Mouse (Mus musculus) forebrain, embryonic 13.5 days (tissue): ENCODE results near the gene Crlf3. TPM values are rescaled to one million over a fixed set of nuclear protein-coding genes. Genes with fewer than 3 reads are reported as not detected.
"Not testable (repeated sequence)": the region's sequence is repeated elsewhere in the genome, so short reads cannot be mapped to it uniquely, and the experiment has no call there.

Experiments used
- ATAC-seq: fragments of 200-750 bp; cut with Nextera tagmentation; 2 replicates; pipeline ENCODE4 v1.8.0; 2017
- H3K27ac ChIP-seq: fragments of 300-500 bp; sonication (generic); 2 replicates; pipeline ENCODE4 v1.5.1; 2015; ENCODE audit warnings: inconsistent platforms, mild to moderate bottlenecking, moderate library complexity
- H3K27me3 ChIP-seq: fragments of 300-500 bp; sonication (generic); 2 replicates; pipeline ENCODE4 v1.6.1; 2015; ENCODE audit warnings: mild to moderate bottlenecking, inconsistent platforms
- H3K36me3 ChIP-seq: fragments of 300-500 bp; sonication (generic); 2 replicates; pipeline ENCODE4 v1.6.1; 2015; ENCODE audit warnings: mild to moderate bottlenecking, inconsistent platforms; ENCODE audit not compliant: poor library complexity, severe bottlenecking
- H3K4me1 ChIP-seq: fragments of 300-500 bp; sonication (generic); 2 replicates; pipeline ENCODE4 v1.6.1; 2015; ENCODE audit warnings: inconsistent platforms
- H3K4me2 ChIP-seq: fragments of 300-500 bp; sonication (generic); 2 replicates; pipeline ENCODE4 v1.6.1; 2015; ENCODE audit warnings: inconsistent platforms, mild to moderate bottlenecking, moderate library complexity
- H3K4me3 ChIP-seq: fragments of 300-500 bp; sonication (generic); 2 replicates; pipeline ENCODE4 v1.5.1; 2015; ENCODE audit warnings: mild to moderate bottlenecking, inconsistent platforms
- H3K9ac ChIP-seq: fragments of 300-500 bp; sonication (generic); 2 replicates; pipeline ENCODE4 v1.6.1; 2015; ENCODE audit warnings: mild to moderate bottlenecking, inconsistent platforms
- H3K9me3 ChIP-seq: fragments of 300-500 bp; sonication (generic); replicated peaks from 2 replicates; pipeline ENCODE4 v1.6.1; 2016; ENCODE audit warnings: inconsistent platforms
- WGBS: fragments of 180-500 bp; shearing (Covaris S2); methylation state at CpG from one replicate; pipeline ENCODE4 v1.1.7; 2015; 5-methylcytosine and 5-hydroxymethylcytosine counted together
- polyA plus RNA-seq: library from polyadenylated mRNA; unstranded; fragments of >200 nt; fragmentation: Nextera tagmentation; extraction: Ambion mirVana; gene quantifications from 2 replicates; pipeline ENCODE4 v1.2.1, GENCODE M21; 2015

Crlf3 gene
- polyA plus RNA-seq, 1 experiment from 2014 or later, result 24.1 TPM

DNA sequence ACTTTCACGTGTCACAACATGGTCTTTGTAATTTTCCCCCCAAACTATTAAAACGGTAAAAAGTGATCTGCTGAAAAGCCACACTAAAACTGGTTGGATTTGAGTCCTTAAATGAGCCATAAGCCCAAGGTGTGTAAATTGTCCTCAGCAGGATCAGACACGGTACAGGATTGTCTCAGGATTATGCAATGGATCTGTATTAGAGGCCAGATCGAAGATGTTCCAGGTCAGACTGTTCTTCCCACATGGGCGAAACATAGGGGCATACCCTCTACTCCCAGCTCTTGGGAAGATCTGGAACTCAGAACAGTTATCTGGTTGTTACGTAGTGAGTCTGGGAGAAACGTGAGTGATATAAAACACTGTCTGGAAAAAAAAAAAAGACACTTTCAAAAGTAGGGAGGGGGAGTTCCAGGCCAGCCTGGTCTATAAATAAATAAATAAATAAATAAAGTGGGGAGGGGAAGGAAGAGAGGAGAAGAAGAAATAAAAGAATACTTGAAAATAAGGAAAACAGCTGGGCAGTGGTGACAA, 1.1 kb upstream of the Crlf3 start:
- Histone ChIP-seq H3K27me3 (no peaks in the 10 kb centered on the region), H3K4me2 (no peak overlapping the region; the same call in 1 of the 2 replicates), H3K9ac (no peak overlapping the region), H3K4me1 (peaks cover 16% of the 10 kb centered on the region), H3K36me3 (no peaks in the 10 kb centered on the region), H3K27ac (no peak overlapping the region), H3K4me3 (no peak overlapping the region), H3K9me3 (no peaks in the 10 kb centered on the region)
- 85% methylated on average over 7 of the region's 7 CpGs for WGBS
- ATAC-seq, result no peak

DNA sequence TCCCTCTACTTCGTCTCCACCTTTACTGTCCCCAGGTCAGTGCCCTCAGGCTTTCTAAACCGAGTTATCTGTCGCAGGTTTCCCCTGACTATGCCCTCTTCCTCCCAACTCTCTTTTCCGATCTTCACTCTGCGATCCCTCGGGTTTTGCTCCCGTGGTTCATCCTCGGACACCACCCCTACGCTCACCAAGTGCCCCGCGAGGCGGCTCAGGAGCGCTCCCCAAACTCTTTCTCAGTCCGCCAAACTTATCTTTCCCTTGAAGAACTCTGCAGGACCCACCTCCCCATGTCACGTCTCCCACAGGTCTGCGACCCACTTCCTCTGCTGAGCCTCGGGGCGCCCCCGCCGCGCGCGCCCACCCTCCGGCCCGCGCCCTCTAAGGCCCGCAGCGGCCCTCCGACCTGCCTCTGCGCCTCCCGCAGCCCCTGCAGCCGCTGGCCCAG, 388 bp downstream of the Crlf3 start:
- peaks cover 16% of the 10 kb centered on the region for H3K4me1 ChIP-seq
- H3K9me3 ChIP-seq, result no peaks in the 10 kb centered on the region
- no peaks in the 10 kb centered on the region for H3K36me3 ChIP-seq
- no peaks in the 10 kb centered on the region for H3K27me3 ChIP-seq
- peak overlapping the region; percentile 82 for H3K4me2 ChIP-seq
- peak overlapping the region; percentile 83 for H3K27ac ChIP-seq
- under 1% methylated on average over 32 of the region's 32 CpGs for WGBS
- peak overlapping the region; percentile 90 for H3K4me3 ChIP-seq
- H3K9ac ChIP-seq, result peak overlapping the region; percentile 94
- ATAC-seq, result no peak; the same call in 1 of the 2 replicates

DNA sequence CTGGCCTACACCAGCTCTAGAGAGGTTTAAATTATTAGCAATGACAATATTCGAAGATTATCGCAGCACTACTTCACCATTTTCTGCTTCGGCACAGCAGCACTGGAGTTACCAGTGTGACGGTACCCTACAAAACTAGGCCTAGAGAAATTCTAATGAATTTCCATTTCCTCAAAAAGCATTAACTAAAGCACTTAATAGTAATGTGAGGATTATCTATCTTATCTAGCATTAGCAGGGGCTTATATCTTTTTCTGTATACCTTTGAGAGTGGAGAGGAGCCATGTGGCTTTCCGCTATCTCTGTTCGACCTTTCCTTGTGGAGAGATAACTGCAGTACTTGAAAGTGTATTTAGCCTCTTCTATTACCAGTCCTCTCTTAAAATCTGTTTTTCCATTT, 1.0 kb downstream of the Crlf3 start:
- H3K4me1 ChIP-seq, result peaks cover 16% of the 10 kb centered on the region
- no peaks in the 10 kb centered on the region for H3K36me3 ChIP-seq
- H3K9me3 ChIP-seq, result no peaks in the 10 kb centered on the region
- H3K4me2 ChIP-seq, result peak overlapping the region; percentile 82
- peak overlapping the region; percentile 90 for H3K4me3 ChIP-seq
- 75% methylated on average over 6 of the region's 6 CpGs for WGBS
- no peak for ATAC-seq
- no peak overlapping the region for H3K27ac ChIP-seq
- peak overlapping the region; percentile 94 for H3K9ac ChIP-seq
- no peaks in the 10 kb centered on the region for H3K27me3 ChIP-seq

DNA sequence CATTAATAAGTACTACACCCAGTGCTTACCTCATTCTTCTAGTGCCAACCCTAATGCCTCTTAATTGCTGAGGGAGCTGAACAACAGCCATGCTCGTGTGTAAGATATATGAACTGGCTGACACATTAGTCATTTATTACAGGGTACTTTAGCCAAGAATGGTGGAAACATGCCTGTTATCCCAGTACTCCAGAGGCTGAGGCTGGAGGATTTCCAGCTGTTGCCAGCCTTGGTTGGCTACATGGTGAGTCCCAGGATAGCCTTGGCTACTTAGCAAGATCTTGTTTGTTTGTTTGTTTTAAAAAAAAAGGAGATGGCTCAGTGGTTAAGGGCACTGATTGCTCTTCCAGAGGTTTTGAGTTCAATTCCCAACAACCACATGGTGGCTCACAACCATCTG, 2.0 kb downstream of the Crlf3 start:
- H3K27me3 ChIP-seq, result no peaks in the 10 kb centered on the region
- no peak for ATAC-seq
- WGBS, result 35% methylated on average over 1 of the region's 1 CpGs
- H3K4me1 ChIP-seq, result peaks cover 16% of the 10 kb centered on the region
- no peak overlapping the region for H3K27ac ChIP-seq
- no peak overlapping the region for H3K4me3 ChIP-seq
- H3K9me3 ChIP-seq, result no peaks in the 10 kb centered on the region
- H3K36me3 ChIP-seq, result no peaks in the 10 kb centered on the region
- H3K9ac ChIP-seq, result no peak overlapping the region
- H3K4me2 ChIP-seq, result no peak overlapping the region

DNA sequence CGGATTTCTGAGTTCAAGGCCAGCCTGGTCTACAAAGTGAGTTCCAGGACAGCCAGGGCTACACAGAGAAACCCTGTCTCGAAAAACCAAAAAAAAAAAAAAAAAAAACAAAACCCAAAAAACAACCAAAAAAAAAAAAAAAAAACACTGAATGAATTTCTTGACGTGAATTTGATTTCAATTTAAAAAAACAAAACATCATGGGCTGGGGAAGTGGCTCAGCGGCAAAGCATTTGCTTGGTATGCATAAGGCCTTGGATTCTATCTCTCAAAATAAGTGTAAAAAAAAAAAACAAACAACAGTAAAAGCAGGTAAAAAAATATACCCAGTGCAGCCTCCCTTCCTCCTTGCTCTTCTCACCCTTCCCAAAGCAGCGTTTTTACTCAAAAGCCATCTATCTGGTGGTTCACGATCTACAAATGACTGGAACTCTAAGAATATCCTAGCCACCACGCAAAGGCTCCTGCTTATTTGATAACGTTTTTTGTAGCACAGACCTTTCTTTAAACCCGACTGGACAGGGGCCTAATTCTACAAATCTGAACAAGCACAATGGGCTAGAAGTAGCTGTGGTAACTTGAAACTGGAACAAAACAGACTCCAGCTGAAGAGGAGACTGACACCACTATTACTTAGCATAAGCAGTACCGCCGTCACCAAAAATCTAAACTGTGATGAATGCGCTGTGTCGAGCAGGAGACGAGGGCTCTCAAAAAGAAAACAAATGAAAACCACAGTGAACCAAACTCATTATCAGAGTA, 2.8 kb downstream of the Crlf3 start:
- no peak overlapping the region for H3K9ac ChIP-seq
- no peaks in the 10 kb centered on the region for H3K27me3 ChIP-seq
- no peaks in the 10 kb centered on the region for H3K9me3 ChIP-seq
- H3K36me3 ChIP-seq, result no peaks in the 10 kb centered on the region
- H3K4me1 ChIP-seq, result peaks cover 16% of the 10 kb centered on the region
- H3K4me3 ChIP-seq, result no peak overlapping the region
- ATAC-seq, result no peak
- H3K4me2 ChIP-seq, result no peak overlapping the region; the same call in 1 of the 2 replicates
- H3K27ac ChIP-seq, result no peak overlapping the region
- 61% methylated on average over 13 of the region's 14 CpGs for WGBS

DNA sequence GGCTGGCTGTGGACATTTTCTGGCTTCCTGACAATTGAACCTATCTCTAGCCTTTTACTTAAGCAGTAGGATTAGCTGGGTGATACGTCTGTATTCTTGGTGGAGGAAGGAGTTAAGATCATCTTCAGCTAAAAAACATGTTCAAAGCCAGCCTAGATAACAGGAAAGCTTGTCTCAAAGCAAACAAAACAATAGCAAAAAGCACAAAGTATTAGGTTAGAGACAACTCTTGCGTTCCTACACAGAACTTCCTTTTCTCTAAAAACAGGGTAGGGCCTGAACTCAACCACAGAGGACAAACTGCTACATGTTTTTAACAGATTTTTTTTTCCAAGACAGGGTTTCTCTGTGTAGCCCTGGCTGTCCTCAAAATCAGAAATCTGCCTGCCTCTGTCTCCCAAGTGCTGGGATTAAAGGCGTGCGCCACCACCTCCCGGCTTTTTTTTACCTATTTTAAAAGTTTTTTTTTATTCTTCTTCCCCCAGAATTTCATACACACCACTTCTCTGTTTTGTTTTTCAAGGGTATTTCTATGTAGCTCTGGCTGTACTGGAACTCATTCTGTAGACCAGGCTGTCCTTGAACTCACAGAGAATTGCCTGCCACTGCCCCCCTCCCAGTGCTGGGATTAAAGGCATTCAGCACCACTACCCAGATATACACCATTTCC, 5.0 kb downstream of the Crlf3 start:
- H3K9me3 ChIP-seq, result no peaks in the 10 kb centered on the region
- peaks cover 9% of the 10 kb centered on the region for H3K4me1 ChIP-seq
- no peak for ATAC-seq
- no peak overlapping the region for H3K4me2 ChIP-seq
- no peak overlapping the region for H3K9ac ChIP-seq
- no peaks in the 10 kb centered on the region for H3K27me3 ChIP-seq
- H3K4me3 ChIP-seq, result no peak overlapping the region
- H3K36me3 ChIP-seq, result no peaks in the 10 kb centered on the region
- no peak overlapping the region for H3K27ac ChIP-seq
- 96% methylated on average over 5 of the region's 5 CpGs for WGBS

DNA sequence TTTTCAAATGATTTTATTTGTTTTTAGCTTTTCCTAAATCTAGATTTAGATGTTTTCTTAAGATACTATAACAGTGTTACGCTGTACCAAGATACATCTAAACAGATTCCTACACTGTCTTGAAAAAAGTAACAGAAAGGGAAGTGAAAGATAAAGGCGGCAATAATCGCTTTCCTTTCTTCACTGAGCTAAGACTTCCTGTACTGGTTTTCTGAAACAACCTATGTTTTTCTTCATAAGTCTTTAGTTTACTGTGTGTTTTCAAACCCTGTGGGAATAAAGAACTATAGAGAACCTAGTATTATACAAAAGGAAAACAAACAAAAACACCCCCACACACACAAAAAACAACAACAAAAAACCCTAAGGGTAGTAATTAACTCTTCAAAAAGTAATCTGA, 8.4 kb downstream of the Crlf3 start:
- H3K27me3 ChIP-seq, result no peaks in the 10 kb centered on the region
- no peak for ATAC-seq
- H3K9ac ChIP-seq, result no peak overlapping the region
- WGBS, result 93% methylated on average over 3 of the region's 3 CpGs
- no peaks in the 10 kb centered on the region for H3K36me3 ChIP-seq
- H3K27ac ChIP-seq, result no peak overlapping the region
- H3K4me2 ChIP-seq, result no peak overlapping the region
- H3K4me1 ChIP-seq, result 0 out of 2 replicates have a peak, but pooled peaks cover 2% of the 10 kb centered on the region
- no peaks in the 10 kb centered on the region for H3K9me3 ChIP-seq
- H3K4me3 ChIP-seq, result no peak overlapping the region

DNA sequence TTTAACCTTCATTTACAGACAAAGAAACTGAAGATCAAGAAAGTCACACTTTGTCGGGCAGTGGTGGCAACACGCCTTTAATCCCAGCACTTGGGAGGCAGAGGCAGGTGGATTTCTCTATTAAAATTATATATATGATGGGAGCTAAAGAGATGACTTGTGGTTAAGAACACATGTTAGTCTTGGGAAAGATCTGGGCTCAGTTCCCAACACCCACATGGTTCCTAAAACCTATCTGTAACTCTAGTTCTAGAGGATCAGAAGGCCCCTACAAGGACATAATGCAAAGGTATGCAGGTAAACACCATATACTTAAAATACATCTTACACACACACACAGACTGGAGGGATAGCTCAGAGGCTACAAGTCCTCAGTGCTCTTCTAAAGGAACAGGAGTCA, 9.8 kb downstream of the Crlf3 start:
- WGBS, result 93% methylated on average over 2 of the region's 2 CpGs
- H3K27me3 ChIP-seq, result no peaks in the 10 kb centered on the region
- no peaks in the 10 kb centered on the region for H3K9me3 ChIP-seq
- no peak overlapping the region for H3K9ac ChIP-seq
- H3K4me2 ChIP-seq, result no peak overlapping the region
- ATAC-seq, result no peak
- no peak overlapping the region for H3K27ac ChIP-seq
- 0 out of 2 replicates have a peak, but pooled peaks cover 2% of the 10 kb centered on the region for H3K4me1 ChIP-seq
- no peak overlapping the region for H3K4me3 ChIP-seq
- H3K36me3 ChIP-seq, result no peaks in the 10 kb centered on the region

DNA sequence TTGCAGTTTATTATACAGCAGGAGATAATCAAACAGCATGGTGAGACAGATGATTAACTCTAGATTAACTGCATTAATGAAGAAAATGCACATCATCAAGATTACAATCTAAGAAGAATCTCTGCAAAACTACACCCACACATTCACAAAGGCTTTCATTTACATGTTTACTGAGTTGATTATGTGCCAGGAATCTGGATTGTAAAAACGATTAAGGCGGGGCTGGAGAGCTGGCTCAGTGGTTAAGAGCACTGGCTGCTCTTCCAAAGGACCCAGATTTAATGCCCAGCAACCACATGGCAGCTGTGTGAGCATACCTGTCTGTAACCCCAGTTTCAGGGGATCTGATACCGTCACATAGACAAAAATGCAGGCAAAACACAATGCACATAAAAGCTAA, 11.0 kb downstream of the Crlf3 start:
- Histone ChIP-seq H3K36me3 (no peaks in the 10 kb centered on the region), H3K4me1 (0 out of 2 replicates have a peak, but pooled peaks cover 2% of the 10 kb centered on the region), H3K9ac (no peak overlapping the region), H3K4me3 (no peak overlapping the region), H3K4me2 (no peak overlapping the region), H3K27ac (no peak overlapping the region), H3K9me3 (no peaks in the 10 kb centered on the region), H3K27me3 (no peaks in the 10 kb centered on the region)
- WGBS, result 70% methylated on average over 3 of the region's 3 CpGs
- no peak for ATAC-seq

DNA sequence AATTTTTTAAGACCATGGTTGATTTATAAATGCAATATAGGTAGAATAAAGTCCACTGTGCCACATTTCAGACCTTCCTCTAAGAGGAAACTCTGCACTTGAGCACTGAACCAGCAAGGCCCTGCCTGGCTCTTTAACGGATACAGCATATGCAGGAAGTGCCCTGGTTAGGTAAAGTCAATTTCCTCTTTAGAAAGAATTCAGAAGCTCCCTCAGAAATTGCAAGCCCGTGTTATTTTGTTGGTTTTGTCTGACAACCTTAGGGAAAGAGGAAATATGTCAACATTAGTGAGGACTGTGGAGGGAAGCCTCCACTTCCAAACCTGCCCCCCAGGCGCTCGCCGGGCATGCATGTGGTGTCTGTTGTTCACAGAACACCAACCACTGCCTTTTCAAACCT, 13.2 kb downstream of the Crlf3 start:
- H3K9ac ChIP-seq, result no peak overlapping the region
- H3K36me3 ChIP-seq, result no peaks in the 10 kb centered on the region
- no peaks in the 10 kb centered on the region for H3K9me3 ChIP-seq
- H3K4me2 ChIP-seq, result no peak overlapping the region
- no peak overlapping the region for H3K4me3 ChIP-seq
- ATAC-seq, result no peak
- no peaks in the 10 kb centered on the region for H3K27me3 ChIP-seq
- 95% methylated on average over 5 of the region's 5 CpGs for WGBS
- H3K27ac ChIP-seq, result no peak overlapping the region
- 0 out of 2 replicates have a peak, but pooled peaks cover 2% of the 10 kb centered on the region for H3K4me1 ChIP-seq

DNA sequence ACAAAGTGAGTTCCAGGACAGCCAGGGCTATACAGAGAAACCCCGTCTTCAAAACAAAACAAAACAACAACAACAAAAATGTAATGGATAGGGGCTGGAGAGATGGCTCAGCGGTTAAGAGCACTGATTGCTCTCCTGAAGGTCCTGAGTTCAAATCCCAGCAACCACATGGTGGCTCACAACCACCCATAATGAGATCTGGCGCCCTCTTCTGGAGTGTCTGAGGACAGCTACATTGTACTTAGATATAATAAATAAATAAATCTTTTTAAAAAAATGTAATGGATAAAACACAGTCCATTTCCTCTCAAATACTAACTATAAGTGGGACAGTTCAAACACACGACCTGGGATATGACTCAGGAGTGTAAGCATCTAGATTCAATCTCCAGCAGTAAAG, 14.4 kb downstream of the Crlf3 start:
- not testable (repeated sequence) for H3K9me3 ChIP-seq, H3K4me3 ChIP-seq, H3K27me3 ChIP-seq, H3K9ac ChIP-seq, ATAC-seq, H3K36me3 ChIP-seq, H3K4me1 ChIP-seq, H3K27ac ChIP-seq, H3K4me2 ChIP-seq
- 89% methylated on average over 4 of the region's 4 CpGs for WGBS

DNA sequence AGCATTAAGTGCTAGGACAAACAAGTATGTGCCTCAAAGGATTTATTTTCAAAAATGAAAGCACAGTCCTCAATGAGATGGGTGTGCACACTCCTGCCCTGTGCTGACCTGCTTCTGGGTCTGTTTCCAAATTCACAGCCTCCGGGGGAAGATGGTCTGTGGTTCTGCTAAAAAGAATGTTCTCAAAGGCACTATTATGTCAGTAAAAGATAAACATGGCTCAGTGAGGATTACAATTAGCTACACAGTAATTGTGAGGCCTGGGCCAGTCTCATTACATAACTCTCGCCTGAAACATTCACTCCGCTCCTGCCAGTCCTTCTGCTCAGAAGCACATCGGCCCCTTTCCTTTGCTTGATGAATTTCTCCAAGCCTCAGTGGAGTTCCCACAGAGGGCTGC, 18.6 kb downstream of the Crlf3 start:
- Histone ChIP-seq H3K27me3 (no peaks in the 10 kb centered on the region), H3K4me3 (no peak overlapping the region), H3K9ac (no peak overlapping the region), H3K27ac (peak overlapping the region; percentile 44; the same call in 1 of the 2 replicates), H3K9me3 (no peaks in the 10 kb centered on the region), H3K4me2 (no peak overlapping the region), H3K4me1 (0 out of 2 replicates have a peak, but pooled peaks cover 3% of the 10 kb centered on the region), H3K36me3 (peaks cover 17% of the 10 kb centered on the region)
- 27% methylated on average over 4 of the region's 4 CpGs for WGBS
- ATAC-seq, result no peak
